Mouse (Mus musculus) forebrain, embryonic 15.5 days (tissue): ENCODE data around the gene Cenpe. TPM values are rescaled to one million over a fixed set of nuclear protein-coding genes. Genes with fewer than 3 reads are reported as not detected.

Experiments used
- ATAC-seq: fragments of 200-750 bp; cut with Nextera tagmentation; replicated peaks from 2 replicates; pipeline ENCODE4 v1.8.0; 2017; ENCODE audit warnings: mild to moderate bottlenecking, moderate TSS enrichment, moderate library complexity
- H3K27ac ChIP-seq: fragments of 300-500 bp; sonication (generic); replicated peaks from 2 replicates; pipeline ENCODE4 v1.5.1; 2015; ENCODE audit warnings: mild to moderate bottlenecking, inconsistent platforms
- H3K27me3 ChIP-seq: fragments of 300-500 bp; sonication (generic); 2 replicates; pipeline ENCODE4 v1.6.1; 2015; ENCODE audit warnings: inconsistent platforms
- H3K36me3 ChIP-seq: fragments of 300-500 bp; sonication (generic); 2 replicates; pipeline ENCODE4 v1.6.1; 2015; ENCODE audit warnings: mild to moderate bottlenecking, inconsistent platforms
- H3K4me1 ChIP-seq: fragments of 300-500 bp; sonication (generic); 2 replicates; pipeline ENCODE4 v1.6.1; 2015; ENCODE audit warnings: inconsistent platforms
- H3K4me2 ChIP-seq: fragments of 300-500 bp; sonication (generic); replicated peaks from 2 replicates; pipeline ENCODE4 v1.6.1; 2015; ENCODE audit warnings: mild to moderate bottlenecking, inconsistent platforms
- H3K4me3 ChIP-seq: fragments of 300-500 bp; sonication (generic); 2 replicates; pipeline ENCODE4 v1.5.1; 2015; ENCODE audit warnings: mild to moderate bottlenecking, inconsistent platforms
- H3K9ac ChIP-seq: fragments of 300-500 bp; sonication (generic); replicated peaks from 2 replicates; pipeline ENCODE4 v1.6.1; 2015; ENCODE audit warnings: mild to moderate bottlenecking, inconsistent platforms
- H3K9me3 ChIP-seq: fragments of 300-500 bp; sonication (generic); 2 replicates; pipeline ENCODE4 v1.6.1; 2016; ENCODE audit warnings: inconsistent platforms
- WGBS: fragments of 180-500 bp; shearing (Covaris S2); methylation state at CpG from one replicate; pipeline ENCODE4 v1.1.7; 2015; ENCODE audit warnings: mixed read lengths; 5-methylcytosine and 5-hydroxymethylcytosine counted together
- polyA plus RNA-seq: library from polyadenylated mRNA; unstranded; fragments of >200 nt; fragmentation: Nextera tagmentation; extraction: Ambion mirVana; gene quantifications from 2 replicates; pipeline ENCODE4 v1.2.1, GENCODE M21; 2015

Cenpe gene
- polyA plus RNA-seq, 1 experiment from 2014 or later: 12.6 TPM

DNA sequence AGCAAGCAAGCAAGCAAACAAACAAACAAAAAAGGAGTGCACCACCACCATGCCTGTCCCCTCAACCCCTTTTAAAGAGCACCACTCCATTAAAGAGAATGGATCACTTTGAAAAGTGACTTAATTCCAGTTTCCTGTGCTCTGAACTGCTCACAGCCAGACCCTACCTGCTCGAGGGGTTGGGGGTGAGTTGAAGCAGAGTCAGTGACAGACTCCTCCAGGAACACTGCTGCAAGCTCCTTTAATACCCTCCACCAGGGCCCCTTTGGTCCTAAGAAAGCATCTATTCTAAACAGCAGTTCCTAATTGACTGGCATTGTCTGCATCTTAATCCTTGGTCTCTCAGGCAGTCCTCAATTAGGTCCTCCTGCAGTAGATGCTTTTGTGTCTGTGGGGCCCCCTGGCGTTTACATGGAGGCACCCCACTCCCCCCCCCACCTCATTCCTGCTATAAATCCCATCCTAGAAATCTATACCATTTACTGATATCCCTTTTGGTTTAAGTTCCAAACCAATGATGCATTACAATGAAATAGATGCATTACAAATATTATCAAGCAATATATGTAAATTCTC lies 100.7 kb downstream of the Cenpe start:
- Histone ChIP-seq H3K9ac (no peak overlapping the region), H3K4me1 (no peaks in the 10 kb centered on the region), H3K4me3 (no peak overlapping the region), H3K9me3 (no peaks in the 10 kb centered on the region), H3K27me3 (no peaks in the 10 kb centered on the region), H3K27ac (no peak overlapping the region), H3K4me2 (no peak overlapping the region), H3K36me3 (no peaks in the 10 kb centered on the region)
- WGBS: 5% methylated on average over 2 of the region's 2 CpGs
- ATAC-seq: no peak

GRCm38 (mm10) chr3:135313727-135314126 lies 101.4 kb downstream of the Cenpe start:
- WGBS: 40% methylated on average over 2 of the region's 2 CpGs
- no peak overlapping the region for H3K9ac ChIP-seq
- no peak for ATAC-seq

GRCm38 (mm10) chr3:135314811-135315210 lies 102.5 kb downstream of the Cenpe start:
- H3K9me3 ChIP-seq: no peaks in the 10 kb centered on the region
- no peak overlapping the region for H3K4me3 ChIP-seq
- H3K27me3 ChIP-seq: no peaks in the 10 kb centered on the region
- no peak for ATAC-seq
- 61% methylated on average over 2 of the region's 2 CpGs for WGBS
- H3K9ac ChIP-seq: no peak overlapping the region
- no peak overlapping the region for H3K27ac ChIP-seq
- no peaks in the 10 kb centered on the region for H3K4me1 ChIP-seq
- H3K36me3 ChIP-seq: no peaks in the 10 kb centered on the region
- no peak overlapping the region for H3K4me2 ChIP-seq

More at GRCm38 (mm10) chr3:135313727-135314126, 101.4 kb downstream of the Cenpe start:
- Histone ChIP-seq H3K27me3 (no peaks in the 10 kb centered on the region), H3K4me2 (no peak overlapping the region), H3K4me1 (no peaks in the 10 kb centered on the region), H3K36me3 (no peaks in the 10 kb centered on the region), H3K27ac (no peak overlapping the region), H3K9me3 (no peaks in the 10 kb centered on the region), H3K4me3 (no peak overlapping the region)

GRCm38 (mm10) chr3:135315720-135316425 lies 103.5 kb downstream of the Cenpe start:
- no peaks in the 10 kb centered on the region for H3K9me3 ChIP-seq
- H3K27ac ChIP-seq: no peak overlapping the region
- H3K4me3 ChIP-seq: no peak overlapping the region
- H3K4me2 ChIP-seq: no peak overlapping the region
- no peaks in the 10 kb centered on the region for H3K27me3 ChIP-seq
- no peaks in the 10 kb centered on the region for H3K36me3 ChIP-seq
- no peak for ATAC-seq
- 92% methylated on average over 9 of the region's 9 CpGs for WGBS
- no peaks in the 10 kb centered on the region for H3K4me1 ChIP-seq
- no peak overlapping the region for H3K9ac ChIP-seq

DNA sequence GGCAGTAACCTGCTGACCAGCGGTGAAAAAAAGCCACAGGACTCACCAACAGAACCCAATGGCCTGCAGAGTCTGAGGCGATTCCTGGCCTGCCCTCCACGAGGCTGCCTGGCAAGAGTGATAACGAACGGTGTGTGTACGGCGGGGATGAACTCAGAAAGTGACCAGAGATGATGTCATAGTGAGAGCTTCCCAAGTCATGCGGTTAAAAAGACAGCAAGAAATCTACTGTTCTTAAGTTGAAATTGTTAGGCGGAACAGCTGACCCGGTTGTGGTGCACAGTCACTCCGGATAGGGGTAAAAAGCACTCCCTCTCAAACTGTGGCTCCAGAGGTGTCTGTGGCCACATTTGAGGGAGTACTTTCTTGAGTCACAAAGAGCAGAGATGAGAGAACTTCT lies 106.0 kb downstream of the Cenpe start:
- Histone ChIP-seq H3K4me3 (no peak overlapping the region), H3K4me2 (no peak overlapping the region), H3K9me3 (no peaks in the 10 kb centered on the region), H3K27me3 (no peaks in the 10 kb centered on the region), H3K4me1 (no peaks in the 10 kb centered on the region), H3K27ac (no peak overlapping the region), H3K9ac (no peak overlapping the region), H3K36me3 (no peaks in the 10 kb centered on the region)
- ATAC-seq: no peak
- 84% methylated on average over 11 of the region's 11 CpGs for WGBS

Other genes starting within 250 kb of the Cenpe start
- gene Bdh2, start 68.7 kb downstream of the Cenpe start, polyA plus RNA-seq: 2.1 and 3.7 TPM in 2 replicates
- gene Slc9b2, start 95.2 kb downstream of the Cenpe start, polyA plus RNA-seq: 0.60 and 1.3 TPM in 2 replicates
- gene Slc9b1, start 135.5 kb downstream of the Cenpe start, polyA plus RNA-seq: 0.18 and 0.24 TPM in 2 replicates
- 65.4 and 71.4 TPM in 2 replicates for gene Cisd2, start 211.4 kb downstream of the Cenpe start, polyA plus RNA-seq
- 384 and 388 TPM in 2 replicates for gene Ube2d3, start 225.6 kb downstream of the Cenpe start, polyA plus RNA-seq